Mouse (Mus musculus) kidney, postnatal 14 days (tissue): ENCODE measurements around the gene Zan.

Source experiments
- DNase-seq: peaks from one replicate; pipeline ENCODE4 v3.0.0; 2022; ENCODE audit warnings: mixed read lengths

The Zan gene

DNA sequence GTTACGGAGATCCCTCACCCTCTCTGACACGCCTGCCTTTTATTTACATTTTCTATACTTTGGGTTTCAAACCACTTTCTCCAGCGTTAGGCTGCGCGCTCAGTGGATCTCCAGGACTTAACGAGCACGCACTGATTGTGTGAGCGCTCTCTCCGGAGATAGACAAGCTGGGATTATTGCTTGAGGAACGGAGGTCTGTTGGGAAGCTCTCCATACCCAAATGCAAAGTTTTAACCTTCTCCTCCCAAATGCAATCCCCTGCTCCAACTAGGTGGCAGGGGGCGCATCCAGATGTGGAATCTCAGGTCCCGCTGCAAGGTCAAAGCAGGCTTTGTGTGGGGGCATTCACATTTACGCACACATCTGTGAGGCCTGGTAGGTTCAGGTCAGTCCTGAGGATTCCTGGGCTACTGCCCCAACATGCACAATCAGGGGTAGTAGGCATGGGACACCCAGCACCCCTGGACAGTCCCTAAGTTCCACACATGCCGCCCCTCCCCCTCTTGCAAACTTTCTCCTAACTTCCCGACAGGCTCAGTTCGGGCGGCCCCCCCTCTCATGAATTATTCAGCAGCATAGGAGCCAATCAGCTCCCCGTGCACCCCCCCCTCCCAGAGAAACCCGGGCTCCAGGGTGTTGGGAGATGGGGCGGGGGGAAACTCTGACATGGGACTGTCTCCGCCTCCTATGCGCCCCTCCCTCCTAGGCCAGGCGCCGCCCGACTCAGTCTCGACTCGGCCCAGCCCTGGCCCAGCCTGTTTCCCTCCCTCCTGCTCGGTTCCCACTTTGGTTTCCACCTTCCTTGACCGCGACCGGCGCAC lies 127.3 kb downstream of the Zan start, which contains the start of gene Ephb4:
TSS of gene Ephb4 (plus strand) at position 726 of the 821 bp plus-strand sequence.
- DNase-seq: peak; percentile 98

DNA sequence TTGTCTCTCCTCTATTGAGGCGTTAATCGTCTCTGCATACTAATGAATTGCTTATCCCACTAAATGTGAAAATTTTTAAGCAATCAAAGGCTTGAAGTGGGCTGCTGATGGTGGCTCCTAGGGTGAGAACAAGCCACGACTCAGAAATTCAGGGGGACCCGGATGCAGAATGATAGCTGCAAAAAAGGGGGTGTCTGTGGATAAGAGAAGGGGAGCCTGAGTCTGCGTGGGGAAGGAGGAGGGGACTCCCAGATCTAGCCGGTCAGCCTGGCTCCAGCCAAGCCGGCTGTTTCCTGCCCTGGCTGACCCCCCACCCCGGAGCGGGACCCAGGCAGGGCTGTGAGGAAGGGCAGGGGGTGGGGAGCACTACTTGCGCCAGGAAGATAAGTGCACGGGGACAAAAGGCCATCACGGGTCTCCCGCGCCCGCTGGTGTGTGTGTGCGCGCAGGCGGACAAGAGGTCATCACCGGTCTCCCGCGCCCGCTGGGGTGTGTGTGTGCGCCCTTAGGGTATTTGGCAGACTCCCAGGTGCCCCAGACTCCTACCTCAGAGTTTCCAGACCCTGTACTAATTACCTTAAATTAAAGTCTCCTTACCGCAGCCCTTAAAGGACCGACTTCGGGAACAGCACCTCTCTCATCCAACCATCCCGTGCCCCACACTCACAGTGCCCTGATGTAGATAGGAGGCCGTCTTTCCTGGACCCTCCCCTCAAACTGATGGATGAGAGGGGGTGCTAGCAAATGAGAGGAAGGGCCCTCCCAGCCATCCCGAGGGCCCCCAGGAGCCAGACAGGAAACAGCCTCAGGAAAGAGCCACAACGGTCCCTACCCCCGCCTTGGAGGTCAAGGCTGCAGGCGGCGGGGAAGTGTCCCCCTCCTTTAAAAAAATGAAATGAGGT lies 128.1 kb downstream of the Zan start:
- peak; percentile 94 for DNase-seq

DNA sequence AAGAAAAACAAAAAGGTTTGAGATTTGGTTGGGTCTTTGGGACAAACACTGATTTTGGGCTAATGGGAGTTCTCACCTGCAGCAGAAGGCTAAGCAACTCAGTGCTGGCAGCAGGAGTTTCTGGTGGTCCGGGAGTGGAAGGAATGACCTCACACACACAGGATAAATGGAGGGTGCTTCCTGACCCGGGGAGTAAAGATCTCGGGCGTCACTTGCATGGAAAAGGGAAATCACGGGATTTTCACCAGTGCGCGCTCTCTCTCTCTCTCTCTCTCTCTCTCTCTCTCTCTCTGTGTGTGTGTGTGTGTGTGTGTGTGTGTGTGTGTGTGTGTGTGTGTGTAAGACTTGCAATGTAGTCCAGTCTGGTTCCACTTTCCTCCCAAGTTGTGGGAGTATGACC lies 129.0 kb downstream of the Zan start:
- DNase-seq: peak; percentile 57

DNA sequence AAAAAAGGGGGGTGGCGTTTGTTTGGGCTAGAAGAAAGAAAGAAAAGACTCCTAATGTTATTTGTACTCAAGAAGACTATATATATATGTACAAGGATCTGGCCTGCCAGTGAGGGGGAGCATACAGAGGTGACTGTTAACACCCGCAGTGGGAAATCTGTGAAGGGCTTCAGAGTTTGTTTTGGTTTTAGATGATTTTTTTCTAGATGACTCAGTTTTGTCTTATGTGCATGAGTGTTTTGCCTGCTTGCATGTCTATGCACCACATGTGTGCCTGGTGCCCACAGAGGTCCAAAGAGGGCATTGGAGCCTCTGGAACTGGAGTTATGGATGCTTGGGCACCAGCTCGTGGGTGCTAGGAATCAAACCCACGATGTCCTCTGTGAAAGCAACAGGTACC lies 129.9 kb downstream of the Zan start:
- DNase-seq: no peak

DNA sequence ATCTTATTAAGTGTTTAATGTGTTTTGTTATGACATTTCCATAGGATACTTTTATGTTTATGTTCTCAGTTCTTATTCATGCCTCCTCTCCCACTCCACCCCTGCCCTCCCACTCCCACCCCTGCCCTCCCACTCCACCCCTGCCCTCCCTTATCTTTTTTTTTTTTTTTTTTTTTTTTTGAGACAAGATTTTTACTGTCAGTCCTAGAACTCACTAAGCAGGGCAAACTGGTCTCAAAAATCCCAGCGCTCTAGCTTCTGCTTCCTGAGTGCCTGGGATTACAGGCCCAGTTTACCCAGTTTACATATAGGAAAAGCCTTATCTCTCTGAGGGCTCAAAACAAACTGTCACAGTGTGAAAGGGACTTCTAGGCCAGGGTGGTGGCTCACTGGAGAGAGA lies 130.5 kb downstream of the Zan start:
- DNase-seq: no peak

DNA sequence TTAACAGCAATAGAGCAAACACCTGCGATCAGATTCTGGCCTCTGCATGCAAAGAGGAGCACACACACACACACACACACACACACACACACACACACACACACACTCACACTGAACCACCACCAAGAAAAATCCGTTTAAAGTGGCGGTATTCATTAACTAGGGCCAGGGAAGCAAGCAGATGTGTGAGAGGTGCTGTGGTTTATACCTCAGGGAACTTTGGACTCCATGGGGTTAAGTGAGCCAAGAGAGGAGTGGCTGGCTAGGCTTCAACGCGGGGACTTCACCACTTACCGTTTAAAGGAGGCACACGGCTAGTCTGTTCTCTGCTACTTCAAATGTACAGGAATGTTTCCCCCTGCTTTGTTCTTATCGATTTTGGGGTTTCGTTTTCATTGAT lies 131.0 kb downstream of the Zan start:
- DNase-seq: peak; percentile 84

DNA sequence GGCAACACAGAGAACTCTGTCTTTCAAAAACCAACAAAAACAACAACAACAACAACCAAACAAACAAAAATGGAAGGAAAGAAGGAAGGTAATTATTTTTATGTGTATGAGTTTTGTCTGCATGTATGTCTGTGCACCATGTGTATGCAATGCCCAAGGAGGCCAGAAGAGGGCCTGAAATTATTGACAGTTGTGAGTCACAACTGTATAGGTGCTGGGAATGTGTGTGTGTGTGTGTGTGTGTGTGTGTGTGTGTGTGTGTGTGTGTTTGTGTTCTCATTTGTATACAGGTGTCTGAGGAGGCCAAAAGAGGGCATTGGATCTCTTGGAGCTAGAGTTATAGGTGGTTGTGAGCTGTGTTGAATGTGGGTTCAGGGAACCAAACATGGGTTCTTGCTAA lies 133.0 kb downstream of the Zan start:
- DNase-seq: no peak

GRCm38 (mm10) chr5:137343412-137343811 lies 133.5 kb downstream of the Zan start:
- no peak for DNase-seq

DNA sequence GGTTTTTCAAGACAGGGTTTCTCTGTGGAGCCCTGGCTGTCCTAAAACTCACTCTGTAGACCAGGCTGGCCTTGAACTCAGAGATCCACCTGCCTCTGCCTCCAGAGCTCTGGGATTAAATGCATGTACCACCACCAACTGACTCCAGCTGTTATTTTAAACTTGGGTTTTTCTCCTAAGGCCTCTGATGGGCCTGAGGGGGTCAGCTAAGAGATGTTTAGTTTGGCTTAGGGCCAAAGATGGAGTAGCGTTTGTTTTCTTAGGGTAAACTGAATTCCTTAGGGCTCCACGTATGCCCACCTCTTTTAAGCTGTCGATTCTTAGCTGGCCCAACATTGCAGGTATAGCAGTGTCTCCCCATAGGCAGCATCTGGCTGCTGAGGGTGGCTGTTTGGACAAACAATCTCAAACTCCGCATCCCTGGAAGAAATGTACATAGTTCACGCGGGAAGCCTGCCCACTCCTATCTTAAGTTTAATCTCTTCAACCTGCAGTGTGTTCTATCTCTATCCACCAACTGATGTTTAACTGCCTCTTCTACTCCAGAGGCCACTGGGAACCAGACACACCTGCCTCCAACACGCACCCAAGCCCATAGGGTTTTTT lies 134.4 kb downstream of the Zan start:
- DNase-seq: no peak

GRCm38 (mm10) chr5:137340222-137340621 lies 136.6 kb downstream of the Zan start:
- no peak for DNase-seq

GRCm38 (mm10) chr5:137339290-137339979 lies 137.4 kb downstream of the Zan start:
- DNase-seq: peak; percentile 81

DNA sequence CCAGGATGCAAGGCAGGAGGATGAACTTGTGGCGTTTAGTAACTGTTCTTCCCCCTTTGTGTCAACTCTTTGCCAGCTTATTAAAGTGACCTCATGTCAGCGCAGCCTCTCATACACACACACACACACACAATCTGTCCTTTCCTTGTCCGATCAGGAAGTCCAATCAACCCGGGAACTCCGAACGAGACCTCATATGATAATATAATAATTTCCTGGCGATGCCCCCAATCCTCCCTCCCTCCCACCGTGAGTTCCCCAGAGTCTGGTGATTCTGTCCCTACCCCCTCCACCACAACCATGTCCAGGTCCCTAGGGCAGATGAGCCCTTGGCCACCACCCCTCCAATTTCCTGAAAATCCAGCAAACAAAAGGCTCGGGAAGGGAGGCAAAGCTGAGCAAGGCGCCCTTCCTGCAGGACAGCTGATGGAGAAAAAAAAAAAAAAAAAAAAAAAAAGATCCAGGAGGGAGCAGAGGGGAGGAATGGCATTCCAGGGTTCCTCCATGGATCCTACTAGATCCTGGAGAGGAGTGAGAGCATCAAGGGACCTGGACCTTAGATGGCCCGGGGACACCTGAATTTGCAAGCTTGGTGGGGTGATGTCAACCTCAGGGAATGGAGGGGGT lies 138.1 kb downstream of the Zan start:
- DNase-seq: peak; percentile 81

GRCm38 (mm10) chr5:137338256-137338655 lies 138.6 kb downstream of the Zan start:
- peak; percentile 95 for DNase-seq

DNA sequence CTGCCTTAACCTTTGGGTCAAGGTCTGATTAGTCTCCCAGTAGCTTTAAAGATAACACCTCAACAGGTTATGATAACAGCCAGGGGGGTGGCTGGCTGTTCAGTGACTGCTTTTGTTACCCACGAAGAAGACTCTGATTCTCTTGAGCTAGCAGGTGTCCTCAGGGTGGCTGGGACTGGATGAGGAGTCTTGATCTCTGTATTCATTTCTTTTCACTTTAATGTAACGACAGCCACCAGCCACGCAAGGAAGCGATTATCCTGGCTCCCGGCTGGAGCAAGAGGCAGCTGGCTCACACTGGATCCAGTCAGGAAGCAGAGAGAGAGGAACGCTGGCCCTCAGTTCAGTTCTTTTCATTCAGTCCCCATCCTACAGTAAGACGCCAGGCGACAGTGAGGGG lies 139.7 kb downstream of the Zan start:
- DNase-seq: no peak

DNA sequence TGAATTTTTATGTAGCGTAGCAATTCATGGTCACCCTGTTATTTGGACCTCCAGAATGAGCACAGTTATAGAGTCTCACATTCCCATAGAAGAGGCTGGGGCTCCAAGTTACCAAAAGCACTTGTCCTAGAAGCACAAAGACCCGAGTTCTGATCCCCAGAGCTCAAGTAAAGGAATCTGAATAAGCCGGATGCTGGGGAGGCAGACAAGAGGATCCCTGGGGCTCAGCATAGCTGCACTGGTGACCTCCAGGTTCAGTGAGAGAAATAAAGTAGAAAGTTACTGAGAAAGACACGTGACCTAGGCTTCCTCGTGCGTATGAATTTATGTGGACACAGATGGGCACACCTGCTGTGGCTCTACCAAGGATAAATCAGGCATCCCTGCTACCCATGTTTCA lies 141.8 kb downstream of the Zan start:
- DNase-seq: no peak

- DNase-seq: no peak
Observed at GRCm38 (mm10) chr5:137334317-137334716, 142.5 kb downstream of the Zan start.

DNA sequence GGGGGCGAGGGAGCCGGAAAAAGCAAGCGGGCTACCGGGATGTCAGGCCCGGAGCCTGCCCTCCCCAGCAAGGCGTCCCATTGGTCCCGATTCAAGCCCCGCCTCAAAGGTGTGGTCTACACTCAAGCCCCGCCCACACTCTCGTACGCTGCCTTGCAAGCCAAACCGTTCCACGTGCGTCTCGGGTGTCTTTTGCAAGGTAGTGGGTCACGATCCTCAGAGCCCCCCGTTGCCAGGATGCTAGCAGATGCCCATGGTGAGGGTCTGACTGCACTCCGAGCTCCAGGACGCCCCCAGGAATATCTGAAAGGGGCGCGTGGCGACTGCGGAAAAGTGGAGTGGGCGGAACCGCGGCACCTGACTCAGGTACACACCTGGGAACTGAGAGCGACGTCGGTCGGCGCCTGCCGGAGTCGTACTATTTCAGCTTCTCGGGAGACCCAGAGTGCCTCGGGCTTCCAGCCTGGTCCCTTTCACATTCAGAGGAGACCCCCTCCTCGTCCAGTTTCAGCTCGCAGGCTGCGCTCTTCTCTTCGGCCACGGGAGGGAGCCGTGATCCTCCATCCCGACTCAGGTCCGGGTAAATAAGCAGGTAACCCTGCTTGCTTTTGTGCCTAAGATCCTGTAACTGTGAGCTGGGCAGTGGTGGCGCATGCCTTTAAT lies 143.2 kb downstream of the Zan start, which contains the start of gene Slc12a9:
TSS of gene Slc12a9 (minus strand) at position 86 of the 663 bp plus-strand sequence.
- DNase-seq: peak; percentile 97

DNA sequence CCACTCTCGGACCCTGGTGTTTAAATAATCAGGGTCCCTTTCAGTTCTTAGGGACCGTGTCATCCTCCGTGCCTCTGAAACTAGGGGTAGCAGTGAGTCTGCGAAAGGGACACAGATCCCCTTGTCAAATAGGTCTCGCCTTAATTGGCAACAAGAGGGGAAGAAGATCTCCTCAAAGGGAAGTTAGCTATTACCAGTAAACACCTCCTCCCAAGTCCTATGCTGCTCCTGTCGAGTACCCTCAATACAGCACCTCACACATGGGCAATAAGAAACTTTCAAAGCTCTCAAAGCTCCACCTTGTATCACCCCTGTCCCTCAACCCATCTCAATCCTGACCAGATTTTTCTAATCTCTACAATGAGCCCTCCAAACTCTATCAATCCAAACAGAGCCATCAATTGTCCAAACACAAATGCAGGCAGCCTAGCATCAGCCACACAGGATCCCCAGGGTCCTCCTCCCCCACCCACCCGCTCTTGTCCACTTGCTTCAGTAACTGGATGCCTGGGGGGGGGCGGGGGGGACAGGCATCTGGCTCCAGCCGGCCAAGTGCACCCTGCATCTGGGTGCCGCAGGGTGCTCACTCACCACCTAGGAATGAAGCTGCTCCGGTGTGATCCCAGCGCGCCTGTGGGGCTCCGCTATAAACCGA lies 143.9 kb downstream of the Zan start:
- no peak for DNase-seq

DNA sequence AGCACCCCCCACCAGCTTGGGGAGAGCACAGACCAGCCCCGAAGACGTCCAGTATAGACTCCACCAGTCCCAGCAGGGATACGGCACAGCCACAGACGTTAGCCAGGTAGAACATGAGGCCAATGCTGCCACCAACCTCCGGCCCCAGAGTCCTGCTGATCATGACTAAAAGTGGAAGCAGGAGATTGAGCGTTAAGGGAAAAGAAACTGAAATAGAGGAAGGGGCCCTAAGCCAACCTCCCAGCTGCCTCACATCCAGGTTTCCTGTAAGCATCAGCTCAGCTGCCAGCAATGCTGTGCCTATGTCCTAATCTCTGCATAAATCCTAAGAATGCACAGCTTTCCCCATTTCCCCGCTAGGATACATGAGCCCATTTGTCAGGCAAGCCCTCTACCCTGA lies 146.0 kb downstream of the Zan start:
- DNase-seq: no peak
